Mouse (Mus musculus) bone marrow macrophage, adult 2 months (primary cell): Measurements from ENCODE around the gene Tmie. TPM values are rescaled to one million over a fixed set of nuclear protein-coding genes. Genes with fewer than 3 reads are reported as not detected.
A peak's percentile ranks its signal among the peaks of the same experiment; 100 is the strongest.

Experiments
- H3K27ac ChIP-seq: 2 replicates; pipeline ENCODE4 v1.5.1; 2012; ENCODE audit warnings: low read depth, low read length; ENCODE audit not compliant: insufficient read depth
- H3K4me1 ChIP-seq: 2 replicates; pipeline ENCODE4 v1.6.1; 2012; ENCODE audit warnings: low read length; ENCODE audit not compliant: control insufficient read depth, insufficient read depth
- H3K4me3 ChIP-seq: 2 replicates; pipeline ENCODE4 v1.5.1; 2012; ENCODE audit warnings: mild to moderate bottlenecking, low read length, moderate library complexity; ENCODE audit not compliant: insufficient read depth
- CTCF ChIP-seq: IDR thresholded peaks from 2 replicates; pipeline ENCODE4 v1.5.1; 2012; ENCODE audit warnings: low read depth, mild to moderate bottlenecking, low read length, moderate library complexity
- POLR2A ChIP-seq: IDR thresholded peaks from 2 replicates; pipeline ENCODE4 v1.6.1; 2012; ENCODE audit warnings: mild to moderate bottlenecking, low read depth, low read length, borderline replicate concordance
- polyA plus RNA-seq: library from polyadenylated mRNA; stranded (reverse); fragments of >200 nt; gene quantifications from 2 replicates; pipeline ENCODE4 v1.2.4, GENCODE M21; 2012; ENCODE audit not compliant: missing spikeins, insufficient read depth, insufficient read length

Gene Tmie
- polyA plus RNA-seq, 1 experiment = not detected

- no peak within 1 kb of the TSS for H3K27ac ChIP-seq
- peaks cover 40% of the 10 kb centered on the region for H3K4me1 ChIP-seq
- H3K4me3 ChIP-seq = no peak within 1 kb of the TSS
- TF ChIP-seq POLR2A = no peak
- no peak for TF ChIP-seq CTCF
Measured at GRCm38 (mm10) chr9:110844206-110844605, 35.7 kb downstream of the Tmie start, which contains the start of gene Prss46. Gene Prss46 (plus strand): TSS chr9:110844506.

DNA sequence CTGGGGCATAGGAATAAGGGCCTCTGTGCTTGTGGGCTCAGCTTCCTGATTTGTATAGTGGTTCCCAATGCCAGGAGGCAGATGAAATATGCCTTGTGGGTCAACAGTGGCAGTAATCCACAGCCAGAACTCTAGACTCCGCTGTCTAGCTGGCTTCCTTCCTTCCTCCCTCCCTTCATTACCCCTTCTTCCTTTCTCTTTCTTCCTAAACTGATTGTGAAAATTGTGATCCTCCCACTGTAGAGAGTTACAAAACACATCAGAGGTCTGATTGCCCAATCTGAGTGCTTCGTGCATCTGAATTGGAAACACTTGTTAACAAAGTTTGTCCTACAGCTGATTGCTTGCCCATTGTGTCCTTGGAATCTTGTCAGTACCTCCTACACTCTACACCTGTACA is 38.5 kb downstream of the Tmie start:
- peak overlapping the region; percentile 95 for H3K27ac ChIP-seq
- H3K4me1 ChIP-seq = peaks cover 34% of the 10 kb centered on the region
- no peak for TF ChIP-seq CTCF
- no peak for TF ChIP-seq POLR2A
- H3K4me3 ChIP-seq = no peak overlapping the region

- Histone ChIP-seq H3K4me1 (peaks cover 36% of the 10 kb centered on the region), H3K27ac (peak overlapping the region; percentile 95), H3K4me3 (no peak overlapping the region)
- TF ChIP-seq CTCF = no peak
- no peak for TF ChIP-seq POLR2A
Measured at GRCm38 (mm10) chr9:110840905-110841304, 39.0 kb downstream of the Tmie start.

DNA sequence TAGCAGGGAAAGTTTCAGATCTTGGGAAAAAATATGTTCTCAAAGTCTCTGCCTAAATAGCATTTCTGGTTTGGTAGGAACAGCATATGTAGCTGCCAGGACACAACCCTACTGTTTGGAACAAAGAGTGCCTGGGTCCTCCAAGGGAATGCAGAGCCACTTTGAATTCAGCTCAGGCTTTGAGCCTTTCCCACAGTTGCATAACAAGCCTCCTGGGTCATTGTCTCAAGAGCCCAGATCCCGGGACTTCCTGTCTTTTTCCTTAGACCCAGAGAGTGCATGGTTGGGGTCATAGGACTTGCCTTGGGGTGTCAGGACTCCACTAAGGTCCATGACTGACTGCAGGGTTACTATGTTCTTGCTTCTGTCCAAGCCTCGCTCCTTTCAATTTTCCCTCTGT is 43.8 kb downstream of the Tmie start:
- no peak overlapping the region for H3K4me3 ChIP-seq
- peaks cover 22% of the 10 kb centered on the region for H3K4me1 ChIP-seq
- no peak for TF ChIP-seq POLR2A
- no peak for TF ChIP-seq CTCF
- no peak overlapping the region for H3K27ac ChIP-seq

- peaks cover 11% of the 10 kb centered on the region for H3K4me1 ChIP-seq
- H3K4me3 ChIP-seq = no peak overlapping the region
- TF ChIP-seq CTCF = no peak
- no peak for TF ChIP-seq POLR2A
- H3K27ac ChIP-seq = no peak overlapping the region
Measured at GRCm38 (mm10) chr9:110834961-110835360, 45.0 kb downstream of the Tmie start.

DNA sequence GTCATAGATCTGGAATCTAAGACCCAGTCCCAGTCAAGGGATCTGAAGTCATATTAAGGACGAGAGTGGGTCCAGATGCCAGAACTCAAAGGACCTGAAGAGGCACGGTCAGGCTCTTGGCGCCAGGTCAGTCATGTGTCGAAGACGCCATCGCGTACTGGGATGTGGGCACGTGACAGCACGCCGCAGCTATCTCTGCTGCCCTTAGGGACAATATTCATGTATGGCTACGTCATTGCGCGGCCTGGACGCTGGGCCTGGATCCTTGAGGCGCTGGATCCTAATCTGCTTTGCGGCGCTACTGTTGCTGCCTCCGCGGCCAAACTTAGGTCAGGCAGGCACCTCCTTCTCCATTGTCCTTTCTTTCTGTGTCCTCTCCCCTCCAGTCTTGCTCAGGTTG is 45.5 kb downstream of the Tmie start, which contains the start of gene Prss45:
Gene Prss45 (plus strand): TSS at position 178 of the 400 bp plus-strand sequence.
- no peak for TF ChIP-seq POLR2A
- TF ChIP-seq CTCF = no peak
- Histone ChIP-seq H3K4me3 (no peak within 1 kb of the TSS), H3K27ac (no peak within 1 kb of the TSS), H3K4me1 (peaks cover 8% of the 10 kb centered on the region)

- TF ChIP-seq CTCF (no peak), POLR2A (no peak)
- no peak overlapping the region for H3K4me3 ChIP-seq
- H3K27ac ChIP-seq = no peak overlapping the region
- peaks cover 2% of the 10 kb centered on the region; the same call in 1 of the 2 replicates for H3K4me1 ChIP-seq
Measured at GRCm38 (mm10) chr9:110833021-110833420, 46.9 kb downstream of the Tmie start.

GRCm38 (mm10) chr9:110826390-110826789 is 53.5 kb downstream of the Tmie start, which contains the start of gene Prss43:
Gene Prss43 (plus strand): TSS chr9:110826690.
- TF ChIP-seq CTCF (no peak), POLR2A (no peak)
- peaks cover 7% of the 10 kb centered on the region for H3K4me1 ChIP-seq
- H3K4me3 ChIP-seq = peak within 1 kb of the TSS; percentile 30; the same call in 1 of the 2 replicates
- H3K27ac ChIP-seq = peak within 1 kb of the TSS; percentile 69

DNA sequence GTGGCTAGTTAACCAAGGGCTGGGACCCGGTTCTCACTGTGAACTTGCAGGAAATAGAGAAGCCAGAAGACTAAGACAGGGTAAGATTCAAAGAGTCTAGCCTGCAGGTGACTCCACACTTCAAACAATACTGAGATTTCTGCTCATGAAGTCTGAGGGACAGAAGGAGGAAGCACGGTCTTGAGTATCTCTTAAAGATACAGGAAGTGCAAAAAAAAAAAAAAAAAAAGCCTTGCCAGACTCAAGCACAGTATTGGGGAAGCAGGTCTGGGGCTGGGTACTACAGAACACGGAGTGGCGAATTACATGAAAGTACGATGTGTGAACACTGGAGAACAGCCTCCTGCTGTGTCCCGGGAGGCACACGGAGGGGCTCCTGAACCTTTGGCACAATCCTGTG is 54.1 kb downstream of the Tmie start:
- no peak for TF ChIP-seq CTCF
- TF ChIP-seq POLR2A = no peak
- peaks cover 7% of the 10 kb centered on the region for H3K4me1 ChIP-seq
- H3K4me3 ChIP-seq = peak overlapping the region; percentile 30; the same call in 1 of the 2 replicates
- peak overlapping the region; percentile 69 for H3K27ac ChIP-seq

DNA sequence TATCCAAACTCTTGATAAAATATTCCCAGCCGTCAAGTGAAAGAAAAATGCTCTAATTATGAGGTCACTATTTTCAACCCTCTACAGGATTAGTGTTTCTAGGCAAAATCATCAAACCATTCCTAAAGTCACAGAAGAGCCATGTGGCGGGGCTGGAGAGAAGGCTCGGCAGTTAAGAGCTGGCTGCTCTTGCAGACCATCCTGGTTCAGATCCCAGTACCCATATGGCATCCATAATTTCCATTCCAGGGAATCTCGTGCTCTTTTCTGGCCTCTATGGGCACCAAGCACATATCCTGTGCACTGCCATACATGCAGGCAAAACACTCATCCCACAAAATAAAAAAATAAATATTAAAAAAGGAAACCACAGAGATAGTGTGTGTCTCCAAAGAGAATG is 54.5 kb downstream of the Tmie start:
- peaks cover 7% of the 10 kb centered on the region for H3K4me1 ChIP-seq
- H3K27ac ChIP-seq = peak overlapping the region; percentile 69
- no peak overlapping the region for H3K4me3 ChIP-seq
- no peak for TF ChIP-seq POLR2A
- no peak for TF ChIP-seq CTCF
